Mouse (Mus musculus) monocyte, adult 2 months (primary cell): ENCODE data around the gene Tgfa.

Experiments
- DNase-seq, 2 experiments: peaks; one replicate each; pipeline ENCODE4 v3.0.0; 2022; ENCODE audit warnings: low spot score in 2 of 2, low read depth in 1 of 2

The Tgfa gene

GRCm38 (mm10) chr6:86281573-86282210, 86.7 kb downstream of the Tgfa start:
- DNase-seq, result no peak

DNA sequence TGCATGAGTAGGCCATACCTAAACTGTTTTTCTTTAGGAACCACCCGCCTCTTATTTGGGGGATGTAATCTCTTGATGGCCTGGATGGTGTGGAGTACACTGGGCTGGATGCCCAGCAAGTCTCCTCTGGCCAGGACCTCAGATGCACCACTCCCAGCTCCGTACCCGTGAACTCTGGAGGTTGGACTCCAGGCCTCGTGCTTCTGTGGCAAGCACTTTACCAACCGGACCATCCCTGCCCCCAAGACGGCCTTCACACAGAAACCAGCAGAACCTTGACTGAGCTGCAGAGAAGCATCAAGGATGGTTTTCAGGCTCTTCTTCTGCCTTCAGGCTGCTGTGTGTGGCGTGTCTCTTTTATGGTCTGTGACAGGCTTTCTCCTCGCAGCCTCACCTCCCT, 98.3 kb downstream of the Tgfa start:
- DNase-seq, result no peak

GRCm38 (mm10) chr6:86295451-86295850, 100.4 kb downstream of the Tgfa start:
- no peak for DNase-seq

DNA sequence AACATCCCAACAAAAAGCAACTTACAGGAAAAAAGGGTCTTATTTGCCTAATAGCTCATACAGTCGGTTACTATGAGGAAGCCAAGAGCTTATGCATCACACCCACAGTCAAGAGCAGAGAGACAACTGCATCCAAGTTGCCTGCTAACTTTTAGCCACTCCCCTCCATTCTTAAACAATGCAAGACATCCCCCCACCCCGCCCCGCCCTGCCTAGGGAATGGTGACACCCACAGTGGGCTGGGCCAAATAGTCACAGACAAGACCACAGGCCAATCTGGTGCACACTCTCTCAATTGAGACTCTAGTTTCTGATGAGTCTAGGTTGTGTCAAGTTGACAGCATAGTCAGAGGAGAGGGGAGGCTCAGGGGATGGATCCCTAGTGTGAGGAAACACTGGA, 101.1 kb downstream of the Tgfa start:
- DNase-seq, result no peak

- DNase-seq, result no peak
Observed at GRCm38 (mm10) chr6:86296938-86297337, 101.9 kb downstream of the Tgfa start.

GRCm38 (mm10) chr6:86298961-86299360, 103.9 kb downstream of the Tgfa start:
- no peak for DNase-seq

- no peak for DNase-seq
Observed at GRCm38 (mm10) chr6:86299381-86299780, 104.4 kb downstream of the Tgfa start.

GRCm38 (mm10) chr6:86305680-86306079, 110.7 kb downstream of the Tgfa start:
- DNase-seq, result no peak

DNA sequence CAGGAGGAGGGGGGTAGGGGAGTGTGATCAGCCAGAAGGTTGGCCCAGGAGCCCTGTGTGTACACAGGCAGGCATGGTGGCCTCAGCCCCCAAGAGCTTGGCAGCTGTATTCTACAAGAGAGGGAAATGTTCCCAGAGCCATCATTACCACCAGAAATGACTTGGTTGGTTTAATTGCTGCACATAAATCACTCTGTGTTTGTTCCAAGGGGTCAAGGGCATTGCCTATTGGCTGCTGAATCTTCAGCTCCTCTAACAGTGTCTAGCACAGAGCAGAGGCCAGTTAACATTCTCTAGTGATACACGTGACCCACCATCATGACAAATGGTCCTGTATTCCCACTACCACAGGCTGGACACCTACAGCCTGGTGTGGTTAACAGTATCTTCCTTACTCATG, 119.0 kb downstream of the Tgfa start:
- no peak for DNase-seq

DNA sequence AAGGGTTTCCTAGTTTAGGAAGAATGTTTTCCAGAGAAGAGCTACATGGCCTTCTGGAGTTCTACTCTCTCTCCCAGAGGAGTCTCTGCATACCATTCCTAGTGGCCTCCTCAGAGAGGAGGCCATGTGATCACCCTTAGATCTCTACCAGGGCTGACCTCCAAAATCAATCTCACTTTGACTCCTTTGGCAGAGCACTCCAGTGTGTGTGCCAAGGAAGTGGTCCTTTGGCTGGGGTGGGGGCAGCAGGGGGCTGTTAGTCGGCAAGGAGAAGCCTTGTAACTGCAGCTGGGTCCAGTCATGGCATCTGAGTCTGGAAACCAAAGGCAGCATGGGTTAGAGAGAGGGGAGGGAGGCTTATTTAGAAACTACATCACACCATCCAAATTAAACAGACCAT, 122.0 kb downstream of the Tgfa start:
- no peak for DNase-seq

DNA sequence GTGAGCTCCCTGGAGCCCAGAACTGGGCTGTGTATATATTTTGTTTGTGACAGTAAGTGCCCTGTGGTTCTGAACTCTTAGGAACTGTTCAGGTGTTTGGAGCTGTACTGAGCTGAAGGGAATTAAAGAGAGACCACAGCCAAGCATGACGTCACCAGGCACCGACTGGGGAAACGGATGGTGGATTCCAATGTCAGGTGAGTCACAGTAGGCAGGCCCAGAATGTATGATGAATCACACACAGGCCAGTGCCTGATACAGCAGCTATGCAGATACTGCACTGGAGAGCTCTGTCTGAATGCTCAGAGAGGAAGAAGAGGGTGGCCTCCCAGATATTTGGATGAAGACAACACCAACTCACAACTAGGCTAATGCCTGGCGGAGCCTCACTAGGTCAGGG, 123.8 kb downstream of the Tgfa start:
- no peak for DNase-seq

GRCm38 (mm10) chr6:86322031-86322563, 127.1 kb downstream of the Tgfa start:
- DNase-seq, result no peak

DNA sequence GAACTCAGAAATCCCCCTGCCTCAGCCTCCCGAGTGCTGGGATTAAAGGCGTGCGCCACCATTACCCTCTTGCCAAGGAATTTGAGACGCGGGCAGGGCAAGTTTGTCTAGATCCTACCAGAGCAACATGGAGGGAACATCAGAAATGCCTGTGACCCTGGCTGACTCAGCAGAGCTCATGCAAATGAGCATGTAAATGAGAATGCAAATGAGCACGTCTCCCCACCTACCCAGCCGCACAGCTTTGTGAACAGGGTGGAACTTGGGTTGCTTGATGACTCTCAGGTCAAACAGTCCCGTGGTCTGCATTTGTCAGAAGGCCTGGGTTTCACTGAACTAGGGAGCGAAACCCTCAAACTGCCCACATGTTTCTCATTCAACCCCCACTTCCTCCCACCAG, 128.0 kb downstream of the Tgfa start:
- DNase-seq, result no peak

- DNase-seq, result no peak
Observed at GRCm38 (mm10) chr6:86324400-86324799, 129.4 kb downstream of the Tgfa start.
